Mouse (Mus musculus) c-Kit-positive CD71-positive TER-119-positive erythroid progenitor cells, embryonic 14.5 days (primary cell): ENCODE measurements around the gene Bcas3.

Source experiments
- DNase-seq: peaks from one replicate; pipeline ENCODE4 v3.0.0-alpha.2; 2013; ENCODE audit warnings: low spot score

Gene Bcas3

GRCm38 (mm10) chr11:85841211-85841681 lies 488.3 kb downstream of the Bcas3 start:
- no peak for DNase-seq

GRCm38 (mm10) chr11:85841980-85842379 lies 489.0 kb downstream of the Bcas3 start:
- no peak for DNase-seq

- DNase-seq: no peak
These were observed 489.8 kb downstream of the Bcas3 start for GRCm38 (mm10) chr11:85842596-85843346.

- no peak for DNase-seq
These were observed 490.4 kb downstream of the Bcas3 start for GRCm38 (mm10) chr11:85843347-85843692.

GRCm38 (mm10) chr11:85844144-85844965 lies 491.4 kb downstream of the Bcas3 start:
- peak; percentile 60 for DNase-seq

- no peak for DNase-seq
These were observed 492.0 kb downstream of the Bcas3 start for GRCm38 (mm10) chr11:85844971-85845370.

- no peak for DNase-seq
These were observed 493.0 kb downstream of the Bcas3 start for GRCm38 (mm10) chr11:85845921-85846320.

- no peak for DNase-seq
These were observed 493.5 kb downstream of the Bcas3 start for GRCm38 (mm10) chr11:85846509-85846908.

GRCm38 (mm10) chr11:85849037-85849436 lies 496.1 kb downstream of the Bcas3 start:
- peak; percentile 66 for DNase-seq

GRCm38 (mm10) chr11:85850233-85850632 lies 497.3 kb downstream of the Bcas3 start, which contains the start of gene Gm11444:
Gm11444 (minus strand) TSS chr11:85850333.
- no peak for DNase-seq

- no peak for DNase-seq
These were observed 497.8 kb downstream of the Bcas3 start for GRCm38 (mm10) chr11:85850758-85851157.

- no peak for DNase-seq
These were observed 505.2 kb downstream of the Bcas3 start for GRCm38 (mm10) chr11:85857997-85858698.

GRCm38 (mm10) chr11:85864363-85864762 lies 511.4 kb downstream of the Bcas3 start:
- DNase-seq: no peak
